Mouse (Mus musculus) CH12.LX (cell line): Measurements from ENCODE around the gene Kif1c. TPM values are rescaled to one million over a fixed set of nuclear protein-coding genes. Genes with fewer than 3 reads are reported as not detected.

Source experiments
- DNase-seq: peaks from one replicate; pipeline ENCODE4 v3.0.0-alpha.2; 2013; ENCODE audit errors: extremely low read depth
- H3K27ac ChIP-seq: 2 replicates; pipeline ENCODE4 v1.5.1; 2012; ENCODE audit warnings: low read depth, mild to moderate bottlenecking, control low read depth, moderate library complexity; ENCODE audit not compliant: insufficient read depth
- H3K27me3 ChIP-seq: replicated peaks from 2 replicates; pipeline ENCODE3; 2012; ENCODE audit warnings: inconsistent platforms
- H3K36me3 ChIP-seq, 2 experiments: replicated peaks in 1 of 2; 2 replicates each; pipeline versions ENCODE3 to v1.6.1; 2012; ENCODE audit warnings: inconsistent platforms in 1 of 2, low read length in 1 of 2, mild to moderate bottlenecking in 1 of 2, mixed read lengths in 1 of 2, moderate library complexity in 1 of 2; ENCODE audit not compliant: control insufficient read depth in 1 of 2, insufficient read depth in 1 of 2
- H3K4me1 ChIP-seq, 2 experiments: 2 replicates each; pipeline ENCODE4 v1.6.1; 2012; ENCODE audit warnings: inconsistent platforms in 1 of 2, moderate library complexity in 1 of 2; ENCODE audit not compliant: insufficient read depth in 2 of 2, control insufficient read depth in 1 of 2
- H3K4me2 ChIP-seq: 2 replicates; pipeline ENCODE4 v1.6.1; 2012; ENCODE audit warnings: low read depth, mild to moderate bottlenecking, control low read depth; ENCODE audit not compliant: poor library complexity, insufficient read depth, severe bottlenecking
- H3K4me3 ChIP-seq, 3 experiments: fragments of 150-350 bp in 1 of 3; sonication (generic) in 1 of 3; replicated peaks in 1 of 3; 2 replicates each; pipeline versions ENCODE3 to v1.5.1; 2011 to 2012; ENCODE audit warnings: low read depth in 2 of 3, low read length in 2 of 3, mild to moderate bottlenecking in 2 of 3, moderate library complexity in 2 of 3, control low read depth in 1 of 3, improper control_type of control experiment in 1 of 3, inconsistent platforms in 1 of 3, mixed read lengths in 1 of 3; ENCODE audit not compliant: poor library complexity in 1 of 3
- H3K79me2 ChIP-seq: replicated peaks from 2 replicates; pipeline ENCODE4 v1.6.1; 2012; ENCODE audit warnings: mild to moderate bottlenecking, moderate library complexity; ENCODE audit not compliant: control insufficient read depth, poor library complexity, insufficient read depth, severe bottlenecking; ENCODE audit errors: extremely low read depth
- H3K9ac ChIP-seq: 2 replicates; pipeline ENCODE4 v1.6.1; 2012; ENCODE audit warnings: low read depth, mild to moderate bottlenecking, control low read depth, moderate library complexity; ENCODE audit not compliant: insufficient read depth
- H3K9me3 ChIP-seq: replicated peaks from 2 replicates; pipeline ENCODE3; 2012; ENCODE audit warnings: low read length, inconsistent platforms, mixed read lengths
- CHD1 ChIP-seq: IDR thresholded peaks from 2 replicates; pipeline ENCODE4 v1.6.1; 2012; ENCODE audit warnings: low read depth, low read length, improper control_type of control experiment, inconsistent platforms
- CHD2 ChIP-seq: IDR thresholded peaks from 2 replicates; pipeline ENCODE4 v1.6.1; 2011; ENCODE audit warnings: low read length, improper control_type of control experiment
- CTCF ChIP-seq, 2 experiments: IDR thresholded peaks in 1 of 2; conservative IDR thresholded peaks in 1 of 2; 2 replicates each; pipeline ENCODE4 v1.5.1; 2011 to 2012; ENCODE audit warnings: low read depth in 2 of 2, low read length in 2 of 2, improper control_type of control experiment in 1 of 2, inconsistent platforms in 1 of 2, mild to moderate bottlenecking in 1 of 2, moderate library complexity in 1 of 2
- E2F4 ChIP-seq: IDR thresholded peaks from 2 replicates; pipeline ENCODE4 v1.6.1; 2011; ENCODE audit warnings: low read depth, low read length, improper control_type of control experiment; ENCODE audit not compliant: insufficient replicate concordance
- ELF1 ChIP-seq: IDR thresholded peaks from 2 replicates; pipeline ENCODE4 v1.6.1; 2014; ENCODE audit warnings: low read depth, mild to moderate bottlenecking, inconsistent platforms, low read length, improper control_type of control experiment
- EP300 ChIP-seq: IDR thresholded peaks from 2 replicates; pipeline ENCODE4 v1.6.1; 2011; ENCODE audit warnings: low read length, improper control_type of control experiment
- GABPA ChIP-seq: IDR thresholded peaks from 2 replicates; pipeline ENCODE4 v1.6.1; 2012; ENCODE audit warnings: low read depth, low read length, improper control_type of control experiment, inconsistent platforms; ENCODE audit not compliant: insufficient replicate concordance
- IRF4 ChIP-seq: IDR thresholded peaks from 2 replicates; pipeline ENCODE4 v1.6.1; 2014; ENCODE audit warnings: low read depth, mild to moderate bottlenecking, inconsistent platforms, low read length, improper control_type of control experiment
- JUN ChIP-seq: IDR thresholded peaks from 2 replicates; pipeline ENCODE4 v1.6.1; 2011; ENCODE audit warnings: low read depth, mild to moderate bottlenecking, low read length, improper control_type of control experiment, moderate library complexity; ENCODE audit not compliant: insufficient read depth
- JUND ChIP-seq: conservative IDR thresholded peaks from 2 replicates; pipeline ENCODE4 v1.6.1; 2011; ENCODE audit warnings: low read depth, low read length, improper control_type of control experiment
- MAFK ChIP-seq: IDR thresholded peaks from 2 replicates; pipeline ENCODE4 v1.6.1; 2011; ENCODE audit warnings: low read length, improper control_type of control experiment; ENCODE audit not compliant: insufficient replicate concordance
- MAX ChIP-seq: IDR thresholded peaks from 2 replicates; pipeline ENCODE4 v1.6.1; 2011; ENCODE audit warnings: low read length, improper control_type of control experiment
- MAZ ChIP-seq: IDR thresholded peaks from 2 replicates; pipeline ENCODE4 v1.6.1; 2012; ENCODE audit warnings: low read depth, mild to moderate bottlenecking, inconsistent platforms, low read length, improper control_type of control experiment, moderate library complexity
- MEF2A ChIP-seq: IDR thresholded peaks from 2 replicates; pipeline ENCODE4 v1.6.1; 2014; ENCODE audit warnings: low read depth, mild to moderate bottlenecking, inconsistent platforms, low read length, improper control_type of control experiment, borderline replicate concordance
- MYC ChIP-seq: IDR thresholded peaks from 2 replicates; pipeline ENCODE4 v1.6.1; 2011; ENCODE audit warnings: low read depth, mild to moderate bottlenecking, improper control_type of control experiment, low read length
- NELFE ChIP-seq: IDR thresholded peaks from 2 replicates; pipeline ENCODE4 v1.6.1; 2011; ENCODE audit warnings: low read depth, low read length, improper control_type of control experiment
- NRF1 ChIP-seq: IDR thresholded peaks from 2 replicates; pipeline ENCODE4 v1.6.1; 2014; ENCODE audit warnings: low read depth, mild to moderate bottlenecking, inconsistent platforms, low read length, improper control_type of control experiment, moderate library complexity
- PAX5 ChIP-seq: IDR thresholded peaks from 2 replicates; pipeline ENCODE4 v1.6.1; 2012; ENCODE audit warnings: low read length, inconsistent platforms, mixed read lengths
- POLR2A ChIP-seq: IDR thresholded peaks from 2 replicates; pipeline ENCODE4 v1.6.1; 2011; ENCODE audit warnings: low read depth, mild to moderate bottlenecking, improper control_type of control experiment, low read length
- POLR2AphosphoS2 ChIP-seq: IDR thresholded peaks from 2 replicates; pipeline ENCODE4 v1.6.1; 2011; ENCODE audit warnings: low read depth, low read length, improper control_type of control experiment
- RAD21 ChIP-seq: IDR thresholded peaks from 2 replicates; pipeline ENCODE4 v1.6.1; 2011; ENCODE audit warnings: low read depth, mild to moderate bottlenecking, low read length, improper control_type of control experiment, moderate library complexity
- SMC3 ChIP-seq: IDR thresholded peaks from 2 replicates; pipeline ENCODE4 v1.6.1; 2011; ENCODE audit warnings: low read depth, low read length, improper control_type of control experiment
- TBP ChIP-seq: conservative IDR thresholded peaks from 2 replicates; pipeline ENCODE4 v1.6.1; 2011; ENCODE audit warnings: low read depth, low read length, improper control_type of control experiment
- UBTF ChIP-seq: IDR thresholded peaks from 2 replicates; pipeline ENCODE4 v1.6.1; 2012; ENCODE audit warnings: low read depth, mild to moderate bottlenecking, inconsistent platforms, low read length, improper control_type of control experiment, moderate library complexity
- USF1 ChIP-seq: IDR thresholded peaks from 2 replicates; pipeline ENCODE4 v1.6.1; 2014; ENCODE audit warnings: low read depth, mild to moderate bottlenecking, inconsistent platforms, low read length, improper control_type of control experiment
- ZC3H11A ChIP-seq: IDR thresholded peaks from 2 replicates; pipeline ENCODE4 v1.6.1; 2012; ENCODE audit warnings: low read depth, mild to moderate bottlenecking, inconsistent platforms, low read length, improper control_type of control experiment
- ZMIZ1 ChIP-seq: IDR thresholded peaks from 2 replicates; pipeline ENCODE4 v1.6.1; 2012; ENCODE audit warnings: low read depth, mild to moderate bottlenecking, inconsistent platforms, low read length, improper control_type of control experiment
- ZNF384 ChIP-seq: IDR thresholded peaks from 2 replicates; pipeline ENCODE4 v1.6.1; 2012; ENCODE audit warnings: low read depth, low read length, improper control_type of control experiment, inconsistent platforms
- dilution Hi-C: fragments of 300-500 bp; cut with MboI; formaldehyde crosslinking; loops from 2 replicates; pipeline ENCODE4 v1.14.3; 2020; ENCODE audit warnings: low sequenced_read_pairs; ENCODE audit not compliant: extremely low pct_unique_long_range_greater_than_20kb, extremely low pct_ligation_motif_present
- in situ Hi-C: fragments of 300-500 bp; cut with MboI; formaldehyde crosslinking; loops from 3 replicates; pipeline ENCODE4 v1.14.3; 2019; ENCODE audit warnings: low sequenced_read_pairs, low pct_ligation_motif_present, low pct_unique_long_range_greater_than_20kb, mixed read lengths
- polyA plus RNA-seq: library from polyadenylated mRNA; unstranded; fragments of >175 nt; gene quantifications from 2 replicates; pipeline ENCODE4 v1.2.1, GENCODE M21; 2012; ENCODE audit warnings: low read depth; ENCODE audit not compliant: insufficient read length
- total RNA-seq, 2 experiments: library from RNA; depleted of rRNA; stranded (reverse); fragments of 300-350 nt in 1 of 2; fragments of >200 nt in 1 of 2; gene quantifications; 2 replicates each; pipeline ENCODE4 v1.2.3; 2012 to 2014

The Kif1c gene
- total and polyA plus RNA-seq, 3 experiments, result 11.0 to 38.0 (median 31.7) TPM

DNA sequence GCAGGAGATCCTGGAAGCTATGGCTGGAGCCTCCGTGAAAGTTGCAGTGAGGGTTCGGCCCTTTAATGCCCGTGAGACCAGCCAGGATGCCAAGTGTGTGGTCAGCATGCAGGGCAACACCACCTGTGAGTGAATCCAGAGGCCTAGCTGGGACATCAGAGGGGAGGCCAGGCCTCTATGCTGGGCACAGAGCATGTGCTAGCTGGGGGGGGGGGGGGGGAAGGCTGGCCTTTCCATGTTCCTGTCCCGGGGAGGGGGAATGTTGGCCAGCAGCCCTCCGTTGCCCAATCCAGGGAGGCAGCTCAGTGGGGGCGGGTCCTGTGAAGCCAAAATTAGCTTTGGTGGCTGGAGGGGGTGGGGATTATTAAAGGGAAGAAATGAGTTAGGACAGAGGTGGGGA is 2.4 kb downstream of the Kif1c start:
- peaks cover 39 to 55% of the 10 kb centered on the region in 2 experiments for H3K36me3 ChIP-seq
- H3K27ac ChIP-seq, result no peak overlapping the region
- peaks cover 9 to 24% of the 10 kb centered on the region in 2 experiments for H3K4me1 ChIP-seq
- H3K27me3 ChIP-seq, result peaks cover 3% of the 10 kb centered on the region
- no peak overlapping the region for H3K4me2 ChIP-seq
- dilution Hi-C loops (no loop called here), in situ Hi-C loops (no loop called here)
- H3K4me3 ChIP-seq, result no peak overlapping the region
- no peak for DNase-seq
- H3K9me3 ChIP-seq, result no peaks in the 10 kb centered on the region
- H3K79me2 ChIP-seq, result 0 out of 2 replicates have a peak, but pooled peaks cover 5% of the 10 kb centered on the region
- no peak overlapping the region for H3K9ac ChIP-seq
- TF ChIP-seq ZNF384 (no peak), E2F4 (no peak), GABPA (no peak), RAD21 (no peak), MAFK (no peak), JUN (no peak), NELFE (no peak), SMC3 (no peak), JUND (no peak), IRF4 (no peak), USF1 (no peak), CTCF (conservative IDR thresholded peaks at IDR 0.05 in 1 of 2, IDR thresholded peaks at IDR 0.05 in 1 of 2; ENCODE audit: low read depth in 2 of 2, low read length in 2 of 2) (no peak), POLR2AphosphoS2 (no peak), MAZ (no peak), PAX5 (no peak), ZC3H11A (no peak), EP300 (no peak), UBTF (no peak), POLR2A (no peak), ZMIZ1 (no peak)

DNA sequence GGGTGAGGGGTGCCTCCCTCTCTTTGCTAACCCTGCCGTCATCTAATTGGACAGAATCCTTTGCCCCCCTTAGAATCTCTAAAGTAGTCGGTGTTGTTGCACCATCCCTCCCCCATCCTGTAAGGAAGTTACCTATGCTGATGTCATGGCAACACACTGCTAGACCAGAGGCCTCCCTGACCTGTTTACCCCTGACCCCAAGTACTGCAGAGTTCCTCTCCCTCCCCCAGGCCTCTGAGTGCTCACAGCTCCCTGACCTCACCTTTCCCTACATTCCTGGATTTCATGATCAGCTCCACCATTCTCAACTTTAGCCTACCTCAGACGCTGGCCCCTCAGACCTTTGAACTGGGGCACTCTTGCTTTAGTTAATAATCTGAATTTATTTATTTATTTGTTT is 5.8 kb downstream of the Kif1c start:
- Histone ChIP-seq H3K9me3 (no peaks in the 10 kb centered on the region), H3K4me2 (no peak overlapping the region), H3K27ac (no peak overlapping the region), H3K4me3 (no peak overlapping the region), H3K9ac (no peak overlapping the region), H3K4me1 (peaks cover 5 to 15% of the 10 kb centered on the region in 2 experiments), H3K27me3 (no peaks in the 10 kb centered on the region), H3K36me3 (peaks cover 58 to 87% of the 10 kb centered on the region in 2 experiments), H3K79me2 (0 out of 2 replicates have a peak, but pooled peaks cover under 1% of the 10 kb centered on the region)
- in situ Hi-C loops (loop anchor here (5.0 kb wide), 1 partner anchor 34 kb away; no protein-coding TSS in a partner anchor), dilution Hi-C loops (no loop called here)
- TF ChIP-seq POLR2A (no peak), JUND (no peak), CHD1 (no peak), MYC (no peak), CHD2 (no peak), GABPA (no peak), TBP (no peak), MEF2A (no peak), POLR2AphosphoS2 (no peak), NRF1 (no peak), NELFE (no peak), SMC3 (no peak), PAX5 (no peak), MAX (no peak), ZNF384 (no peak), JUN (no peak), ELF1 (no peak), IRF4 (no peak)
- no peak for DNase-seq
